Mouse (Mus musculus): ENCODE data around the gene Hal. TPM values are rescaled to one million over a fixed set of nuclear protein-coding genes. Genes with fewer than 3 reads are reported as not detected.

The Hal gene
- polyA plus RNA-seq, 1 experiment, result 0.18 TPM

DNA sequence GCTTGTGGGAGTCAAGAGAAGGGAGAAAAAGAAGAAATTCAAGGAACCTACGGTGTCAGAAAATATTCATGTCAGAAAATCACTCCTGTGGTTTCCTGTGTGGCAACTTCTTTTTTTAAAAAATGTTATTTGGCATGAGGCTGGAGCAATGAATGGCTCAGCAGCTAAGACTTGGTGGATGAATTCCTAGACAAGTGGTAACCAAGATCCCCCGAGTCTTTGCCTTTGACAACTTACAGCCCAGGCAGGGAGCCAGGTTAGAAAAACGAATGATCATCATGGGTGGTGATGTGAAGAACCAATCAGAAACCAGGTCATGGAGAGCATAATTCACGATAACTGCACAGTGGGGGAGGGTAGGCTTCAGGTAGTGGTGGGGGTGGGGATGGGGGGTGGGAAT, 32.4 kb downstream of the Hal start:
- H3K36me3 ChIP-seq (ENCODE audit: control insufficient read depth, insufficient read depth, low read length), result no peaks in the 10 kb centered on the region
- no peaks in the 10 kb centered on the region for H3K27me3 ChIP-seq (ENCODE audit: control insufficient read depth, insufficient read depth, low read length)
- WGBS, result 27% methylated on average over 4 of the region's 4 CpGs
- TF ChIP-seq CTCF (IDR thresholded peaks at IDR 0.05; ENCODE audit: extremely low read depth, insufficient read depth, insufficient read length, insufficient replicate concordance) (no peak), POLR2A (IDR thresholded peaks at IDR 0.05; ENCODE audit: low read depth, low read length) (no peak)
- no peak for DNase-seq (ENCODE audit: low read depth in 1 of 2, low spot score in 2 of 2)
- H3K4me1 ChIP-seq (ENCODE audit: control insufficient read depth, insufficient read depth, insufficient read length), result no peaks in the 10 kb centered on the region
- H3K4me3 ChIP-seq (ENCODE audit: extremely low read depth, insufficient read depth, insufficient read length), result no peak overlapping the region
- H3K27ac ChIP-seq (ENCODE audit: insufficient read depth, low read length), result no peak overlapping the region

- Histone ChIP-seq H3K4me1 (ENCODE audit: control insufficient read depth, insufficient read depth, insufficient read length) (no peaks in the 10 kb centered on the region), H3K36me3 (ENCODE audit: control insufficient read depth, insufficient read depth, low read length) (no peaks in the 10 kb centered on the region), H3K4me3 (ENCODE audit: extremely low read depth, insufficient read depth, insufficient read length) (no peak overlapping the region), H3K27me3 (ENCODE audit: control insufficient read depth, insufficient read depth, low read length) (no peaks in the 10 kb centered on the region), H3K27ac (ENCODE audit: insufficient read depth, low read length) (no peak overlapping the region)
- DNase-seq (ENCODE audit: low read depth in 1 of 2, low spot score in 2 of 2), result no peak
- WGBS, result 82% methylated on average over 1 of the region's 1 CpGs
- TF ChIP-seq POLR2A (IDR thresholded peaks at IDR 0.05; ENCODE audit: low read depth, low read length), result no peak
- TF ChIP-seq CTCF (IDR thresholded peaks at IDR 0.05; ENCODE audit: extremely low read depth, insufficient read depth, insufficient read length, insufficient replicate concordance), result no peak
These were observed 36.8 kb downstream of the Hal start for GRCm38 (mm10) chr10:93525329-93525728.

GRCm38 (mm10) chr10:93538287-93538686, 49.7 kb downstream of the Hal start:
- TF ChIP-seq CTCF (IDR thresholded peaks at IDR 0.05; ENCODE audit: extremely low read depth, insufficient read depth, insufficient read length, insufficient replicate concordance), result no peak
- no peak for TF ChIP-seq POLR2A (IDR thresholded peaks at IDR 0.05; ENCODE audit: low read depth, low read length)
- WGBS, result 73% methylated on average over 2 of the region's 2 CpGs
- H3K27ac ChIP-seq (ENCODE audit: insufficient read depth, low read length), result no peak overlapping the region
- no peak for DNase-seq (ENCODE audit: low read depth in 1 of 2, low spot score in 2 of 2)
- H3K36me3 ChIP-seq (ENCODE audit: control insufficient read depth, insufficient read depth, low read length), result no peaks in the 10 kb centered on the region
- peaks cover 14% of the 10 kb centered on the region for H3K4me1 ChIP-seq (ENCODE audit: control insufficient read depth, insufficient read depth, insufficient read length)
- H3K27me3 ChIP-seq (ENCODE audit: control insufficient read depth, insufficient read depth, low read length), result no peaks in the 10 kb centered on the region
- no peak overlapping the region for H3K4me3 ChIP-seq (ENCODE audit: extremely low read depth, insufficient read depth, insufficient read length)

- no peaks in the 10 kb centered on the region for H3K27me3 ChIP-seq (ENCODE audit: control insufficient read depth, insufficient read depth, low read length)
- H3K27ac ChIP-seq (ENCODE audit: insufficient read depth, low read length), result no peak overlapping the region
- WGBS, result 81% methylated on average over 6 of the region's 6 CpGs
- H3K4me1 ChIP-seq (ENCODE audit: control insufficient read depth, insufficient read depth, insufficient read length), result peaks cover 14% of the 10 kb centered on the region
- H3K4me3 ChIP-seq (ENCODE audit: extremely low read depth, insufficient read depth, insufficient read length), result no peak overlapping the region
- DNase-seq (ENCODE audit: low read depth in 1 of 2, low spot score in 2 of 2), result no peak
- H3K36me3 ChIP-seq (ENCODE audit: control insufficient read depth, insufficient read depth, low read length), result no peaks in the 10 kb centered on the region
- TF ChIP-seq CTCF (IDR thresholded peaks at IDR 0.05; ENCODE audit: extremely low read depth, insufficient read depth, insufficient read length, insufficient replicate concordance) (no peak), POLR2A (IDR thresholded peaks at IDR 0.05; ENCODE audit: low read depth, low read length) (no peak)
These were observed 50.2 kb downstream of the Hal start for GRCm38 (mm10) chr10:93538818-93539217.

GRCm38 (mm10) chr10:93539775-93540430, 51.3 kb downstream of the Hal start, which contains the start of gene Amdhd1:
Gene Amdhd1, minus strand, starts transcription at chr10:93540033.
- H3K27me3 ChIP-seq (ENCODE audit: control insufficient read depth, insufficient read depth, low read length), result no peaks in the 10 kb centered on the region
- no peaks in the 10 kb centered on the region for H3K36me3 ChIP-seq (ENCODE audit: control insufficient read depth, insufficient read depth, low read length)
- DNase-seq (ENCODE audit: low read depth in 1 of 2, low spot score in 2 of 2), result peak; percentile 67 to 85
- peak within 1 kb of the TSS; percentile 62; the same call in 1 of the 2 replicates for H3K27ac ChIP-seq (ENCODE audit: insufficient read depth, low read length)
- H3K4me1 ChIP-seq (ENCODE audit: control insufficient read depth, insufficient read depth, insufficient read length), result peaks cover 14% of the 10 kb centered on the region
- WGBS, result 3% methylated on average over 34 of the region's 35 CpGs
- peak within 1 kb of the TSS; percentile 56 for H3K4me3 ChIP-seq (ENCODE audit: extremely low read depth, insufficient read depth, insufficient read length)
- TF ChIP-seq CTCF (IDR thresholded peaks at IDR 0.05; ENCODE audit: extremely low read depth, insufficient read depth, insufficient read length, insufficient replicate concordance) (peak; percentile 70; the same call in 1 of the 2 replicates), POLR2A (IDR thresholded peaks at IDR 0.05; ENCODE audit: low read depth, low read length) (no peak)

DNA sequence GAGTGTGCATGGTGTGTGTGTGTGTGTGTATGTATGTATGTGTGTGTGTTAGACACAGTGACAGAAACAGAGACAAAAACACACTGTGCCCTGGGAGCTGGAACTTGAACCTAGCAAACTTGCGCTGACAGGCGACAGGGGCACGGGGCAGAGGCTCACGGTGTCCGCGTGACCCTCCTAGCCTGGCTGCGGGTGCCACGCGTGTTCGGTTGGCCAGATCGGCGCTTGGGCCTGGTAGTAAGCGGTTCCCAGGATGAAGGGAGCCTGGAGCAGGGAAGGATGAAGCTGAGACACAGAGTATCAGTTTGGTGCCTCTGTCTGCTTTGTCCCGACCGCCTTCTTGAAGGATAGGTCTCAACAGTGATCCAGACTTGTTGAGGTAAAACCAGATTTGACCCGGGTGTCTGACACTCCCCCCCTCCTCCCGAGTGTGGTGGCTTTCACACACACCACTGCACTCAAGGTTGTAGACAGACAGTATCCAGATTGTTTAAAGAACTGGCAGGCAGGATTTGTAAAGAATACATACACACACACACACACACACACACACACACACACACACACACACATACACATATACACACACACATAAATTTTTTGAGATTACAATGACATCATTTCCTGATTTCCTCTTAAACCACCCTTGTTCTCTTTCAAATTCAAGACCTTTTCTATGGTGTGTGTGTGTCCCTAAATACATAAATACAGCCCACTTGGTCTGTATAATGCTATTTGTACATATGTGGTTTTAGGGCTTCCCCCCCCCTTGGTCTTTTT, 52.1 kb downstream of the Hal start, which contains the start of gene Ccdc38:
TSS of gene Ccdc38 (plus strand) at position 202 of the 780 bp plus-strand sequence.
- peak; percentile 15 to 22 for DNase-seq (ENCODE audit: low read depth in 1 of 2, low spot score in 2 of 2)
- 45% methylated on average over 17 of the region's 17 CpGs for WGBS
- H3K4me3 ChIP-seq (ENCODE audit: extremely low read depth, insufficient read depth, insufficient read length), result peak within 1 kb of the TSS; percentile 56
- no peaks in the 10 kb centered on the region for H3K36me3 ChIP-seq (ENCODE audit: control insufficient read depth, insufficient read depth, low read length)
- peak within 1 kb of the TSS; percentile 62; the same call in 1 of the 2 replicates for H3K27ac ChIP-seq (ENCODE audit: insufficient read depth, low read length)
- peaks cover 14% of the 10 kb centered on the region for H3K4me1 ChIP-seq (ENCODE audit: control insufficient read depth, insufficient read depth, insufficient read length)
- TF ChIP-seq POLR2A (IDR thresholded peaks at IDR 0.05; ENCODE audit: low read depth, low read length) (no peak), CTCF (IDR thresholded peaks at IDR 0.05; ENCODE audit: extremely low read depth, insufficient read depth, insufficient read length, insufficient replicate concordance) (no peak)
- H3K27me3 ChIP-seq (ENCODE audit: control insufficient read depth, insufficient read depth, low read length), result no peaks in the 10 kb centered on the region

Data from spleen, adult 2 months (tissue).